Mouse (Mus musculus) large intestine, adult 2 months (tissue): ENCODE measurements around the gene Retn. TPM values are rescaled to one million over a fixed set of nuclear protein-coding genes. Genes with fewer than 3 reads are reported as not detected.
A peak's percentile ranks its signal among the peaks of the same experiment; 100 is the strongest.

Source experiments
- DNase-seq: peaks from one replicate; pipeline ENCODE4 v3.0.0-alpha.2; 2012; ENCODE audit warnings: low read depth, low spot score
- WGBS: fragments of 180-500 bp; shearing (Covaris S2); methylation state at CpG from one replicate; pipeline ENCODE4 v1.1.7; 2018; 5-methylcytosine and 5-hydroxymethylcytosine counted together
- polyA plus RNA-seq: library from polyadenylated mRNA; depleted of rRNA; stranded (reverse); fragments of >200 nt; gene quantifications from 2 replicates; pipeline ENCODE4 v1.2.3, GENCODE M21; 2012

Retn gene
- polyA plus RNA-seq, 1 experiment = 11.9 TPM

GRCm38 (mm10) chr8:3656725-3657381 is 1.3 kb downstream of the Retn start:
- DNase-seq = no peak
- 20% methylated on average over 7 of the region's 7 CpGs for WGBS

- WGBS = 65% methylated on average over 8 of the region's 8 CpGs
- no peak for DNase-seq
Observed at GRCm38 (mm10) chr8:3660889-3661288, 5.3 kb downstream of the Retn start.

- DNase-seq = no peak
- WGBS = 48% methylated on average over 5 of the region's 5 CpGs
Observed at GRCm38 (mm10) chr8:3664405-3664804, 8.8 kb downstream of the Retn start.

- DNase-seq = no peak
- WGBS = 72% methylated on average over 6 of the region's 6 CpGs
Observed at GRCm38 (mm10) chr8:3665507-3665906, 9.9 kb downstream of the Retn start, which contains the start of gene Mcemp1. Gene Mcemp1 (plus strand): TSS chr8:3665754.

GRCm38 (mm10) chr8:3670388-3670787 is 14.8 kb downstream of the Retn start:
- DNase-seq = no peak
- 59% methylated on average over 2 of the region's 2 CpGs for WGBS

DNA sequence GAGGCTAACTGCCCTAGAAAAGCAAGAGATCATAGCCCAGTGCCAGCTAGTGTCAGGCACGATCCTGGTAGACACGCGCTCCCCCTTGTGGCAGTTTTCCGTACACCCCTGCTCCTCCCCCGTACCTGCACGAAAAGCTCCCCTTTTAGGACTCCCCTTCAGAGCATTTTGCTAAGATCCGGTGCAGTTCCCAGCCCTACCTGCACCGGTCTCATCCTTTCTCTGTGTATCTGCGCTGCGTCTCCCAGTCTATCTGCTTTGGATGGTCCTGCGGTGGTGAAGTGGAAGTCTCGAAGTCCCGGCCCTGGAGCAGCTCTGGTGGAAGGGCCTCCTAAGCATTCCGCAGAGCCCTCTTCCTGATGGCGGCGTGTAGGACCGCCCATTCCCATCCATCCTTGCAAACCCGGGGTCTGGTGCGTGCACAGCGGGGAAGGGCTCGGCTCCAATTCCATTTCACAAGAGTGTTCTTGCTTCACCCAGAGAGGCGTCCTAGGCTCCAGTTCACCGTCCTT is 16.5 kb downstream of the Retn start, which contains the start of gene Fcor:
TSS of gene Fcor (minus strand) at position 383 of the 512 bp plus-strand sequence.
- WGBS = 2% methylated on average over 23 of the region's 23 CpGs
- peak; percentile 56 for DNase-seq

- 48% methylated on average over 3 of the region's 3 CpGs for WGBS
- DNase-seq = no peak
Observed at GRCm38 (mm10) chr8:3674671-3675070, 19.1 kb downstream of the Retn start.

DNA sequence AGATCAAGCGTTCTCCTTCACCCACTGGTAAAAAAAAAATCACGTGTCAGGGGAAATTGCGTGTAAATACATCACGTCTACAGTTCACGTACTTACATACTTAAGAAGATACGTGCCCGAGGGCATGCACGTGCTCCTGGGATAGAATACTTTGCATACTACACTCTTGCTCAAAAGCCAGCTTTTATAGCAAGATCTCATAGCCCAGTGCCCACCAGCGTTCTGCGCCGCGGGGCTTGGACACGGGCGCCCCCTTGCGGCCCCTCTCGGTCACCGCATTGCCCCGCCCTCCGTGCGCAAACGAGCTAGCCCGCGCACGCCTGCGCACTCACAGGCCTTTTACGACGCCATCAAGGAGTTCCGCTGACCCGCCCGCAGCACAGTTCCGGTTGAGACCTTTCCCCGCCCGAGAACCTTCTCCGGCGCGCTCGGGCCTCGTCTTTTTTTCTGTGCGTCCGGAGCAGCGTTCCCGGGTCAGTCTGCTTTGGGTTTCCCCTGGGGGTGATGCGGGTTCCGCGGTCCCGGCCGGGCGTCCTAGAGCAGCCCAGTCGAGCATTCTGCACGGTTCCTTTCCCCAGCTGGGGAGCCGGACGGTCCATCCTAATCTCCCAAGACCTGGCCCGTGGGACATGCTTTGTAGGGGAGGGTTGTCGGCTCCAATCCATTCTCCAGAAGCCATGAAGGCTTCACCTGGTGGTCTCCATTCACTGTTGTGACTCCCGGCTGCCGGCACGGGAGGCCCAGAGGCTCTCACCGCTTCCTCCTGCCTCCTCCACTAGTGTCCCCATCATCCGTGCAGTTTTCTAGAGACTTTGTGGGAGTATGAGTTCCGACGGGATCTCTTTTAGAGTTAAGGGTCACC is 20.8 kb downstream of the Retn start, which contains the start of gene Trappc5:
TSS of gene Trappc5 (plus strand) at position 169 of the 862 bp plus-strand sequence.
- WGBS = under 1% methylated on average over 61 of the region's 61 CpGs
- DNase-seq = peak; percentile 70

DNA sequence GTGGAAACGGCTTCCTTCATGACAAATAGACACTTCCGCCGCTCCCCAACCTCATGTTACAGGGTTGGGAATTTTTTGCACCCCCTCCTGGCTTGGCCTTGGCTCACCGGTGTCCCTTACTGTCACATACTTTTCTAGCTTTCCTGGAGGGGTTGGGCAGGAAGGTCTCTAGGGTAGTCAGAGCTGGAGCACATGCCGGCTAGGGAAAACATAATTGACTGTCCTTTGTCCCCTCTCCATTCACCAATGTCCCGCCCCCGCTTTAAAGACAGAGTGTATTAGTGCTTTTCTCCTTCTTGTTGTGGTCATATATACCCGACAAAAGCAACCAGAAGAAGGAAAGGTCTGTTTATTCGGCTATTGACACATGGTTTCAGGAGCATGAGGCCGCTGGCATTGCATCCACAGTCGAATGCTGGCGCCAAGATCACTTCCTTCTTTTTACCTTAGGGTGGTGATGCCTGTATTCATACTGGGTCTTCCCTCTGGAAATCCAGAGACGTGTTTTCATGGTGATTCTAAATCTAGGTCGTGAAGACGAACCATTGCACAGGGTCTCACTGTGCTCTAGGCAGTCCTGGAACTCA is 21.5 kb downstream of the Retn start:
- under 1% methylated on average over 15 of the region's 15 CpGs for WGBS
- DNase-seq = peak; percentile 28

DNA sequence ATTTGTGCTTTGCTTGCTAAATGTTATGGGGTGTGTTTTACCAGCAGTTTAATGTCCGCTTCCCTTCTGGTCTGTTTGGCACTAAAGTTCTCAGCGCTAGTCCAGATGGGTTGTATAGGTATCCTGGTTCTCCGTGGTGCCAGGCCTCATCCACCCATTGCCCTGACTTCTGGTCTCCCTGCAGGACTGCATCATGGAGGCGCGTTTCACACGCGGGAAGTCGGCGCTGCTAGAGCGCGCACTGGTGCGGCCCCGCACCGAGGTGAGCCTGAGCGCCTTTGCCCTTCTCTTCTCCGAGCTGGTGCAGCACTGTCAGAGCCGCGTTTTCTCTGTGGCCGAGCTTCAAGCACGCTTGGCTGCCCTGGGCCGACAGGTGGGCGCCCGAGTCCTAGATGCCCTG is 23.3 kb downstream of the Retn start:
- DNase-seq = no peak

GRCm38 (mm10) chr8:3679236-3679635 is 23.7 kb downstream of the Retn start:
- no peak for DNase-seq
- WGBS = 95% methylated on average over 23 of the region's 23 CpGs

More for the DNA sequence above, 23.3 kb downstream of the Retn start:
- 95% methylated on average over 23 of the region's 23 CpGs for WGBS

- no peak for DNase-seq
- 62% methylated on average over 5 of the region's 5 CpGs for WGBS
Observed at GRCm38 (mm10) chr8:3679656-3680055, 24.1 kb downstream of the Retn start.

DNA sequence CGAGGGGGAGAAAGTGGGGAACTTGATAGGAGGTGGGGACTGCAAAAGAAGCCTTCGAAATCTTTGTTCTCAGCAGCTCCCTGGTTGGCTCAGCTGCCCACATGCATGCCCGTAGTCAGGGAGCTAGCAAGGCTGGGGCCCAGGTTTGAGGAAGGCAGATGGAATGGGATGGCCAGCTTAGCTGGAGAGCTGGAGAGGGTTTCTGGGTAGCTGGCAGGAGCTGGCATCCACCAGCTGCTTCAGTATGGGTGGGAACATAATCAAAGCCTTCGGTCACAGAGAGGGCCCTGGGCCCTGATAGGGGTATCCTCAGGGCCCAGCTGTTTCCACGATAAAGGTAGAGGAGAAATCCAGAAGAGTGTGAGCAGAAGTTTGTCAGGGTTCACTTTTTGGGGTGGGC is 26.9 kb downstream of the Retn start:
- DNase-seq = no peak
- 92% methylated on average over 5 of the region's 5 CpGs for WGBS

DNA sequence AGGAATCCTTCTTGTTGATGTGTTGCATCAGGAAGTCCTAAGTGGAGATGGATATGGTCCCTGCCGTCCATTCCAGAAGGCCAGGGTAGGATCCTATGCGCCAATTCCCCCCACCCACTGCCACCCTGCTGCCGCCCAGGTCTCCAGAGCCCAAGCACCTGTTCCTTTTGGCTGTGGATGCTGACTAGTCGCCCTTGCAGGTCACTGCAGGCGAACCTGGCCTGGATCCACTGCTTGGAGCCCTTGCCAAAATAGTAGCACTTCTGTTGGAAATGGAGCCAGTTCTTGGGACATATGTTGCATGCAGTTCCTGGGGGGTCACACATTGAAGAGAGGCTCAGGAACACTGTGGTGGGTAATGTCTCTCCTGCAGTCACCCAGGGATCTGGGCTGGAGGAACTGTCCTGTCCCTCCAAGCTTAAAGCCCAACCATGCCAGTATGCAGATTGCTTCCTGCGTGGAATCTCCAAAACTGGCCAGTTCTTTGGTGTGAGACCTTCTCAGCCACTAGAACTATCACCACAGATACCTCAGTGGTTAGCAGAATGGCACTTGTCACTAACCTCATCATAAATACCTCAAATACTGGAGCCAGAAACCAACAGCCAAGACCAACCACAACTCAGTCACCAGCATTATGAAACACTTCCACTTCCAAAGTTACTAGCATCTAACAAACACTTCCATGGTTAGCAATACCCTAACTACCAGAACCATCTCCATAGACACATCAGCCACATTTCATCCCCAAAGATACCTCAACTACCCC is 28.0 kb downstream of the Retn start:
- DNase-seq = no peak
- WGBS = 68% methylated on average over 6 of the region's 6 CpGs

DNA sequence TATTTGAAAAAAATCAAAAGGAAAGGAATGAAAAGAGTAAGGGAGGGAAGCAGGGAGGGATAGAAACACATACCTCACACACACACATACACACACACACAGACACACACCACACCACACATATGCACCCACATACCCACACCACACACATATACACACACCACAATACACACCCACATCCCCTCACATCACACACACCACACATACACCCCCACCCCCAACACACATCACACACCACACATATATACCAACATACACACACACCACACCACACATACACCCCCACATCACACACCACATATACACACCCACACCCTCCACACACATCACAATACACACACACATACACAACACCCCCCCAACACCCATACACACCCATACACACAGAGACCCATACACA is 29.0 kb downstream of the Retn start:
- DNase-seq = no peak

DNA sequence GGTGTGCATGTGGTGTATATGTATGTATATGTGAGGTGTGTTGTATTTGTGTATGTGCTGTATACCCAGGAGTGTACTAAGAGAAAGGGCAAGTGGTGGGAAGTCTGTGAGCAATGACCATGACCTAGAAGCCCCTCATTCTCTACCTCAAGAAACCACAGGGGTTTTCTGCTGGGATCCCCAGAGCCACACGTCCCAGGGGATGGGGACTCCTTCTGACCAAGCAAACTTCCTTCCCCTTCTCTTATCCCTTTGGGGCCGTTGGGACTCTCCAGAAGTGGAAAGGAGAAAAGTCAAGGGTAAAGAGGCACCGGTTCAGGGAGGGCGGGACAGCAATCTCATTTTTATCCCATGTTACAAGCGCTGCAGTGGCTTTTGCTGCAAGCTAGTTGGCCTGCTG is 29.9 kb downstream of the Retn start:
- DNase-seq = no peak
- 50% methylated on average over 5 of the region's 5 CpGs for WGBS

GRCm38 (mm10) chr8:3687537-3687936 is 32.0 kb downstream of the Retn start:
- no peak for DNase-seq
- WGBS = 68% methylated on average over 6 of the region's 6 CpGs

GRCm38 (mm10) chr8:3690774-3691173 is 35.2 kb downstream of the Retn start:
- WGBS = 39% methylated on average over 3 of the region's 3 CpGs
- DNase-seq = no peak

- WGBS = 68% methylated on average over 3 of the region's 3 CpGs
Observed at GRCm38 (mm10) chr8:3694121-3694520, 38.6 kb downstream of the Retn start, which contains the start of gene Fcer2a. Gene Fcer2a (minus strand): TSS chr8:3694175.

More at GRCm38 (mm10) chr8:3694121-3694520, 38.6 kb downstream of the Retn start, which contains the start of gene Fcer2a:
- DNase-seq = no peak
